ENCODE assay signal across 8 mouse cellular contexts in genomic region chr3:102335146-102335545, GRCm38 (mm10).
DNase-seq lines count a peak whose midpoint lies in the region; ATAC-seq and TF ChIP-seq lines count a peak whose summit lies in the region.

No protein-coding gene starts in this region.

- no peaks in the 10 kb centered on the region for H3K4me1 ChIP-seq in embryonic facial prominence, embryonic 11.5 days (ENCODE audit: control insufficient read depth, insufficient read depth, low read length)
- no peaks in the 10 kb centered on the region for H3K4me1 ChIP-seq in lung, adult 2 months (ENCODE audit: control insufficient read depth, insufficient read depth, low read length)

- no peak for TF ChIP-seq POLR2A in lung, adult 2 months (IDR thresholded peaks at IDR 0.05; ENCODE audit: borderline replicate concordance, extremely low read depth, low read depth, low read length)

- H3K9me3 ChIP-seq in embryonic facial prominence, embryonic 11.5 days (replicated peaks; ENCODE audit: control insufficient read depth, low read length), result no peaks in the 10 kb centered on the region

- no peak overlapping the region for H3K9ac ChIP-seq in embryonic facial prominence, embryonic 11.5 days (replicated peaks; ENCODE audit: low read length)

- no peaks in the 10 kb centered on the region for H3K27me3 ChIP-seq in embryonic facial prominence, embryonic 11.5 days (ENCODE audit: control insufficient read depth, insufficient read depth, low read length)

- DNase-seq in adrenal gland, adult (ENCODE audit: inconsistent age in 2 of 2, low spot score in 1 of 2), result peak; percentile 34 to 77
- DNase-seq in adrenal gland, postnatal 4 days (ENCODE audit: low spot score in 2 of 2), result no peak
- DNase-seq in ovary, postnatal 36 days (ENCODE audit: low spot score), result peak; percentile 50
- no peak for DNase-seq in ovary, postnatal 10 days (ENCODE audit: low spot score)
- peak; percentile 75 for DNase-seq in embryonic facial prominence, embryonic 11.5 days (ENCODE audit: low spot score)
- DNase-seq in hindlimb bud, embryonic 11.5 days (ENCODE audit: extremely low spot score, low read depth, low spot score), result peak; percentile 35
- DNase-seq in lung, adult 2 months, result peak; percentile 17

- no peak overlapping the region for H3K4me2 ChIP-seq in embryonic facial prominence, embryonic 11.5 days (ENCODE audit: low read depth, low read length)

- WGBS in embryonic facial prominence, embryonic 11.5 days, result 72% methylated on average over 3 of the region's 3 CpGs
- WGBS in lung, adult 2 months, result 77% methylated on average over 3 of the region's 3 CpGs

- peak; percentile 62 for TF ChIP-seq CTCF in lung, adult 2 months (IDR thresholded peaks at IDR 0.05; ENCODE audit: insufficient read depth, low read length)

- H3K36me3 ChIP-seq in embryonic facial prominence, embryonic 11.5 days (replicated peaks; ENCODE audit: control insufficient read depth, insufficient read depth, low read depth, low read length), result no peaks in the 10 kb centered on the region

- H3K27ac ChIP-seq in embryonic facial prominence, embryonic 11.5 days (replicated peaks; ENCODE audit: low read depth, low read length), result no peak overlapping the region

- no peak for ATAC-seq in embryonic facial prominence, embryonic 11.5 days (replicated peaks; ENCODE audit: insufficient number of reproducible peaks, low FRiP score, low TSS enrichment, low read depth)
- no peak for ATAC-seq in monocyte, adult 5-6 weeks (replicated peaks; ENCODE audit: insufficient number of reproducible peaks, low FRiP score, low TSS enrichment, poor library complexity, severe bottlenecking)

- no peak overlapping the region for H3K4me3 ChIP-seq in embryonic facial prominence, embryonic 11.5 days (ENCODE audit: low read depth, low read length)
- H3K4me3 ChIP-seq in lung, adult 2 months (replicated peaks; ENCODE audit: extremely low read depth, low read depth, low read length), result no peak overlapping the region

Comparison
In these comparisons a context has a peak if more than half of its experiments do, and no peak if none do; other contexts are left out.
1. DNase-seq: peak in adrenal gland, adult (2 of 2), ovary, postnatal 36 days (single experiment), embryonic facial prominence, embryonic 11.5 days (single experiment), hindlimb bud, embryonic 11.5 days (single experiment) and lung, adult 2 months (single experiment); none in adrenal gland, postnatal 4 days (0 of 2) and ovary, postnatal 10 days (single experiment).